Mouse (Mus musculus): ENCODE data around the gene Rspo1.

Rspo1 gene

DNA sequence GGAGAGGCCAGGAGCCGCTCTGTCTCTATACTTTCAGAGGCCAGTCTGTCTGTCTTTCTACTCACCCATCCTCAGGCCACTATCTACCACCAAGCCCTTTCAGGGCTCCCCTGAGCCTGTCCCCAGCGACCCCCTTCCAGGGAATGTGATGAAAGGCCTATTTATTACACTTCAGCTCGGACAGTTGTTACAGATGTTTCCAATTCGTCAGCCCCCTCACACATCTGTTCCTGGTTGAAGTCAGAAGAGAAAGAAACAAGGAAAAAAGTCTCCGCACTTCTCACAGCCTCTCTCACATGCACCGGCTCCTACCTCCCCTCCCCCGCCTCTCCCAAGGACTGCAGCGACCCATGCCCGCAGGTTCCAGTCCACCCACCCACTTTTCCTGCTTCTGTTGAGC is 13.9 kb upstream of the Rspo1 start:
- DNase-seq (ENCODE audit: low read depth, low spot score) = no peak

DNA sequence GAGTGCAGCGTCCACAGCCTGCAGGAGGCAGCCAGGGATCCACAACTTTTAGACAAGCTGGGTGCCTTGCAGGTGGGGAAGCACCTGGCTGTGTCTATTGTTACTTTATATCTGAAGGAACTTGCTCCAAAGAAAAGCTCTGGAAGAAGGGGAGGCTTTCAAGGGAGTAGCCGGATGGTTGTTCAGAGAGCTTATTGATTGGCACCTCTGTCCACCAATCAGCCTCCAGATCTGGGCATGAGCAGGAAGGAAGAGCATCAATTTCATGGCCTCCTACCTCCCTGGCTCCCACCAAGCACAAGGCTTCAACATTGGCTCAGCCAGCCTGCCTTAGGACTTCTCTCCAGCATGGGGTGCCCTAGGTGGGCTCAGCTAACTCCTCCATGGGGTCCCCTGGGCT is 12.9 kb upstream of the Rspo1 start:
- DNase-seq (ENCODE audit: low read depth, low spot score) = no peak

DNA sequence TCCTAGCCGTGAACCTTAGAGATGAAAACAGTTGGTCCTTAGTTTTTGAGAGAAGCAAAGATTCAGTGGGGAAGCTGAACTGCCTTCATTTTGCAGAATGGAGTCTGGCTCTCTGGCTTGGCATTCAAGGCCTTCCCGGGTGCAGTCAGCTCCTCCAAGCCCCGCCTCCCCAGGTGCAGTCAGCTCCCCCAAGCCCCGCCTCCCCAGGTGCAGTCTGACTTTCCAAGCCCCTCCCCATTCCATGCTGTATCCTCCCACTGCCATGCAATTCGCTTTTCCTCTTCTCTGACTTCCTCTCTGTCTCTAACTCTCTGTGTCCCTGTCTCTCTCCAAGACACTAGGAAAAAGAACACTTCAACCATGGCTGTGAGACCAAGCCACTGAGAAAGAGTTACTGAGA is 8.0 kb upstream of the Rspo1 start:
- DNase-seq (ENCODE audit: low read depth, low spot score) = no peak

DNA sequence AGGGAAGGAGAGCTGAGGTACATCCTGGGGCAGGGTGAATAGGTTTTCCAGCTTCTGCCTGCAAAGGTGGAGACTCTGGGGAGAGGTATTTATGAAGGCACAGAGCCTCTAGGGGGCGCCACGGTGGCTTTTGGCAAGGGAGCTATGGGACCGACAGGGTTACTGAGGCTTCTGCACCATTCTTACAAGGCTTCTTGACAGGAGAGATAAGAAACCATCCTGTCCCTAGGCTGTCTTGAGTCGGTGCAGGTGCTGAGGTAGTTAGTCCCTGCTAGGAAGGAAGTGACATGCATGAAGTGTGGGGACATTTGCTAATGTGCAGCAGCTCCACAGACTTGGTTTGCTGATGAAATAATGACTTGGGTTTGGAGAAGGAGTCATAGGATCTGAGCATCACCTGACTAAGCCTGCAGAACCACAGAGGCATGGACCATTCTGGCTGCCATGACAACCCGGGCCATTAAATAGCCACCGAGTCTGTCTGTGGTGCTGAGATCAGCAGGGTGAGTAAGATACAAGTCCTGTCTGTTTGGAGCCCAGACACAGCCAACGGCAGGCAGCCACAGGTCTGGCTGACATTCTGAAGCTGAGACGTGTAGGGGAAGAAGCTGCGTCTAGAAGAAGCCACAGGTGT is 2.2 kb upstream of the Rspo1 start:
- no peak for DNase-seq (ENCODE audit: low read depth, low spot score)

DNA sequence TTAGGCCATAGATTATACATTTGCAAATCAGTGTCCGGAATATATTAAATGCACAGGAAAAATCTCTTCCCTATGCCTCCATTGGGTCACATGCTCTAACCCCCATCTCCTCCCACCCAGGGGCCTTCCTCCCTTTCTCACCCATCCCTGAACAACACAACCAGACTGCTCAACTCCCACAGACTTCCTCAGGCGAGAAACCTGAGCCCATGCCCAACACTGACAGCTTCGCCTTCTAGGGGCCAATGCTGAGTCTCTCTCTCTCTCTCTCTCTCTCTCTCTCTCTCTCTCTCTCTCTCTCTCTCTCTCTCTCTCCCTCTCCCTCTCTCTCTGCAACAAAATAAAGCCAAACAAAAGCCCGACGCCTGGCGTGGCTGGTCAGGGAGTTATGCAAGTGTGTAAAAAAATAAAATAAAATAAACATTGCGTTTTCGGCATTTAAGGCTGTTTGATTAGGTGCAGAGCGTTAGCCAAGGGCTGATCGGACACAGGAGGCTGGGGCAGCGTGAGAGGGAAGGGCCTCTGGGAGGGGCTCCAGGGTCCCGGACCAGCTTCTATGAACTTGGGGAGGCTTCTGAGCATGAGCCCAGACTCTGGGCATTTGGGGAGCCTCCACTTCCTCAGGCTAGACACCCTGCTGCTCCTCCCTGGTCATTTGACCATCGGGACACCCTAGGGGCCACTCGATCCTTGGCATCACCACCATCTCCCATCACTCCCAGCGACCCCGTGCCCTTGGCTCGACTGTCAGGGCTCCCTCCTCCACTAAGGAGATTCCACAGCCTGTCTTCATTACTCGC is 1.2 kb upstream of the Rspo1 start:
- DNase-seq (ENCODE audit: low read depth, low spot score) = no peak

DNA sequence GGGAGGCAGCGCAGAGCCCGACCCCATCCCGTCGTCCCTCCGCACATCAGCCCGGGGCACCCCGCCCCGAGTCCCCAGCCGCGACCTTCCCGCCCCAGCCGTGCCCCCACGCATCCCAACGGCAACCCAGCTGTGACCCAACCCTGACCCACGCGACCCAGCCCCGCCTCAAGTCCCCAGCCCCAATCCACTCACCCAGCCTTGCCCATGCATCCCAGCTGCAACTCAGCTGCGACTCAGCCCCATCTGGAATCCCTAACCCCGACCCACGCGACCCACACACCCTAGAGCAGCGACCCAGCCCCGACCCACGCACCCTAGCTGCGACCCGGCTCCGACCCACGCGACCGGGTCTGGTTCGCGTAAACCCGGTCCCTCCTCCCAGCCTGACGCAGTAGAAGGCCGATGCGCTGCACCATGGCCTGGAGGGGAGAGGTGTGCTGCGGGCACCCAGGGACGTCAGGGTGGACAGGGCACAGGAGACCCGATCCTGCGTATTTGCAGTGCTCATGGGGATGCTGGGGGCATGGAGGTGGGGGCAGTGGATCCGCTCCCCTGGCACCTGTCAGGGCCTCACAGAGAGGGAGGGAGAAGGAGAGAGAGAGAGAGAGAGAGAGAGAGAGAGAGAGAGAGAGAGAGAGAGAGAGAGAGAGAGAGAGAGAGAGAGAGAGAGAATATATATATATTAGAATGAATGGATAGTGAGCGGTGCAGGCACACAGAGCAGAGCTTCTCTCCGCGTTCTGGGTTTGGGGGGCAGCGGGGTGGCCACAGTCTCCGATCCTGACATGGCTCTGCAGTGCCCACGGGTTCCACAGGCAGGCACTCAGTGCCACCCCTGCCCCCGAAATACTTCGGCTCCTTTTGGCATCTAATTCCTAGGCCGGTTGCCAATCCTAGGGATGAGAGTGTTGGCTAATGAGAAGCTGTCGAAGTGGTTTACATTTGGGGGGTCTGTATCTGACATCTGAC is 795 bp downstream of the Rspo1 start:
- no peak for DNase-seq (ENCODE audit: low read depth, low spot score)

DNA sequence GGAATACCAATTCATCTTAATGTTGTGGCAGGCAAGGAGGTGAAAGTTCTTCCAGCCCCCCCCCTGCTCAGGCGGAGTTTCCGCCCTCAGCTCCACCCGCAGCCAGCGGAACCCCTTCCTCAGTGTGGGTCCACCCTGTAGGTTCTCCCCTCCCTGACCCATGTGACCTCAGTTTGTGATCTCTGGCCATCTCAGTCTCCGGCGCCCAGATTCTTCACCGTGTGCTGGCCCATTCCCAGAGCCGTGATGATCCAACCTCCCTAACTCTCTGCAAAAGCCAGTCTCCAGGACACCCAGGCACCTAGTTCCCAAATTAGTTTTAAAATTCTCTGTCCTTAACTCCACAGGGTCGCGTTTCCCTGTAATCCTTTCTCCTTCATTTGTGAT is 1.5 kb downstream of the Rspo1 start:
- no peak for DNase-seq (ENCODE audit: low read depth, low spot score)

DNA sequence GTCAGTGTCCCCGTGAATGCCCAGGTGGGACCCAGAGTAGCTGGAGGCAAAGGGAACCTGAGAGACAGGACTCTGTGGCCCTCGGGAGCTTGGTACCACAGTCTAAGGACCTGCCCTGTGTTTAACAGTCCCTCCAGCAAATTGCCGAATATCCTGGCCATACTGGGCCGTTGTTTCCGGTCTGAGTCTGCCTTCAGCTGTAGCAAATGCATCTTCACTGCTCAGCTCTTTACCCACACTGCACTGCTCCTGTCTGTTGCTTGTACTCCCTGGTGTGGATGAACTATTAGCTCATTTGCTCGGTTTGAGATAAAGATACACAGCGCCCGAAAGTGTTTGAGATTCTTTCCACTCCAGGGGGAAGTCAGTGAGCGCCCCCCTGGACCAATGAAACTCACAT is 2.2 kb downstream of the Rspo1 start:
- no peak for DNase-seq (ENCODE audit: low read depth, low spot score)

DNA sequence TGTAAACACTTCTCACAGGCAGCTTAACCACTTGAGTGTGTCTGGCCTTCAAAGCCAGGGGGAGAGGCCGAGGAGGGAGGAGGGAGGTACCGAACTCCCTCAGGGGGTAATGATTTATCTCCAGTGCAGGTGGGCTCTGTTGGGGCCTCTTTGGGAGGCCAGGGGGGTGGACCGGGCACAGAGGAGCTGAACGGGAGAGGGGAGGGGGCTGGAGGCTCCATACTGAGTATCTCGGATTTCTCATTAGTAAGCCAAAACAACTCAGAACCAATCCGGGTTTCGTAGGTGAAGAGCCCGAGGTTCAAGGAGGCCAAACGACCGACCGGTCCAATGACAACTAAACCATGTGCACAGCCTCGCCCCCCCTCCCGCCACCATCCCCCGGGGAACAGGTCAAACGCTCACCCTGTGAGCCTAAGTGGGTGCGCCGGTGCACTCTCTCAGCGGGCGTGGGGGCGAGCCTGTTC is 3.6 kb downstream of the Rspo1 start:
- DNase-seq (ENCODE audit: low read depth, low spot score) = no peak

DNA sequence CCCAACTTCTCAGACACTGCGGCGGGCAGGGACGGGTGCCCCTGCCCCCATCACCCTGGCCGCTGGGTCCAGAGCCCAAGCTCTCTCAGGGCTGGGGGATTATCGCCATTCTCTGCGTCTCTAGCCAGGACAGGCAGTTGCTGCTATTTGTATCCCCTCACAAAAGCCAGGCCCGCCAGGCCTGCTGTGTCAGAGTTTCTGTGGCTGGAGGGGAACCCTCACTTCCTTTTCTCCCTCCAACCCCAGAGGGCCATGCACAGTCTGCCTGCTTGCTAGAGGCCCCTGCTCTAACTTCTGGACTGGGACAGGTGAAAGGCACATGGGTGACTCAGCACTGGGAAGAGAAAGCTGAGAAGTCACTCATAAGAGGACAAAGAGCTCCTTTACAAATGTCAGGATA is 4.1 kb downstream of the Rspo1 start:
- no peak for DNase-seq (ENCODE audit: low read depth, low spot score)

DNA sequence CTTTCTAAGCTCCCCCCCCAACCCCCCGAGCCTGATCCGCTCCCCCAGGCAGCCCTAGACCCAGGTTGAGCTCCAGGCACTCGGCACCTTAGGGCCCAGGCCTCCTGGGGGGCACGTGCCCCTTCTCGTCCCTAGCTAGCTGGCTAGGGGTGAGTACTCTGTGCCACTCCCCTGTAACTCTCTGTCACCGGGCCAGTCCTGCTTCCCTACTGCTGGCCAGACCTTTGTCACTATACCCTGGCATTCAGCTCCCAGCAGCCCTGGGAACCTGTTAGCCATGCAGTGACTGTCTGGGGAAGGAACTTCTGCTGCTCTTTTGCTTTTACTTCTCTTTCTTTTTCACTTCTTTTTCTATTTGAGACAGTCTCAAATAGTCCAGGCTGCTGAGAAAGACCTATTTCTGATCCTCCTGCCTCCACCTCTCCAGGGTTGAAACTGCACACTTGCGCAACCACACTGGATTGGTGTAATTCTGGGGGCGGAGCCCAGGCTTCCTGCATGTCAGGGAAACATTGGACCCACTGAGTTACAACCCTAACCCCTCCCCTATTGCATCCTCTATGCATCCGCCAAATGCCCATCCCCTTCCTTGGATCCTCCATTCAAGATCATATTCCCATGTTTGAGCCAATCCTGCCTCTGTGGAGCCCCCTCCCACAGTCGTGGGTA is 11.4 kb downstream of the Rspo1 start:
- no peak for DNase-seq (ENCODE audit: low read depth, low spot score)

DNA sequence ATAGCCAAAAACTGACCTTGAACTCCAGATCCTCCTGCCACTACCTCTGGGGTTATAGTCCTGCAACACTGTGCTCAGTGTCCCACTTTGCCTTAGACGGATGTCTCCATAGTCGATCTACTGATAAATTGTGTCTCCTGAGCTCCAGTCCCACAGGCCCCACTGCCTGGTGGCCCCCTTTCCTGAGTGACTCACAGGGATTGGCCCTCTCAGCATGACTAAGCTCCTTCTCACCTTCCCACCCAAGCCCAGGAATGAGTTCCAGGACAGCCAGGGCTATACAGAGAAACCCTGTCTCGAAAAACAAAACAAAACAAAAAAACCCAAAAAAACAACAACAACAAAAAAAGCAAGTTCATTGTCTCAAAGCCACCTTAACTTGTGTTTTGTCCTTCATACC is 13.3 kb downstream of the Rspo1 start:
- DNase-seq (ENCODE audit: low read depth, low spot score) = no peak

DNA sequence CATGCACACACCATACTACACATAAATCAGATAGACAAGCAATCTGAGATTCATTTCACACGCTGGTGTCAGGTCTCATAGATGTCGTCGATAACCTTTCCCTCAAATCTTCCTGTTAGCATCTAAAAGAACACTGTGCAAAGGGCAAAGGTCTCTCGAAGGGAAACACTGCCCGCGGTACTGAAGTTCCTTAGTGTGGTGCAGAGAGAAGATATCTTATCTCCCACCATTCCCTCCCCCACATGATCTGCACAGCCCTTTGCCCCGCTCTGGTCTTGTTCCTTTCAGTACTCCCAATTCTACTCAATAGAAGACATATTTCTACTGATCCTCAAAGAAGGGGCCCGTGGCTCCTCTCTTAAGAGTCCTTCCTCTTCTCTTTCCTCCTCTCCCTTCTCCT is 16.7 kb downstream of the Rspo1 start:
- no peak for DNase-seq (ENCODE audit: low read depth, low spot score)

DNA sequence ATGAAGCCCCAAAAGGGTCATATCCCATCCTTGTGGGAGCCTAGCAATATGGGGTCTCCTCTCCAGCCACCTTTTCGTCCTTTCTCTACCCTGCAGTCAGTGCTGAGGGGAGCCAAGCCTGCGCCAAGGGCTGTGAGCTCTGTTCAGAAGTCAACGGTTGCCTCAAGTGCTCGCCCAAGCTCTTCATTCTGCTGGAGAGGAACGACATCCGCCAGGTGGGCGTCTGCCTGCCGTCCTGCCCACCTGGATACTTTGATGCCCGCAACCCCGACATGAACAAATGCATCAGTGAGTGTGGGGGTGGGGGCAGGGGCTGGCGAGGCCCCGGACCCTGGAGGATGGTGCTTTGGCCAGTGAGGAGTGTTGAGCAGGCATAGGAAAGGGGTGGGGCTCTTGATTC is 18.7 kb downstream of the Rspo1 start:
- no peak for DNase-seq (ENCODE audit: low read depth, low spot score)

DNA sequence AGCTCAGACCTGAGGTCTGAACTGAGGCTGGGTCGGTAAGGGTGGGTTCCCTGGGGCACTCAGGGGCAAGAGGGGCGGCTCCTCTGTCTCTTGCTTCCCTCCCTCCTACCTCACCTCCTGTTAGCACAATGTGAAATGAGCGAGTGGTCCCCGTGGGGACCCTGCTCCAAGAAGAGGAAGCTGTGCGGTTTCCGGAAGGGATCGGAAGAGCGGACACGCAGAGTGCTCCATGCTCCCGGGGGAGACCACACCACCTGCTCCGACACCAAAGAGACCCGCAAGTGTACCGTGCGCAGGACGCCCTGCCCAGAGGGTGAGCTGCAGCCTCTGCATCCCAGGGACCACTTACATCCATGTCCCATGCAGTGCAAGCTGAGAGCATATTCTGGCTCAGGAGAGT is 21.2 kb downstream of the Rspo1 start:
- no peak for DNase-seq (ENCODE audit: low read depth, low spot score)

DNA sequence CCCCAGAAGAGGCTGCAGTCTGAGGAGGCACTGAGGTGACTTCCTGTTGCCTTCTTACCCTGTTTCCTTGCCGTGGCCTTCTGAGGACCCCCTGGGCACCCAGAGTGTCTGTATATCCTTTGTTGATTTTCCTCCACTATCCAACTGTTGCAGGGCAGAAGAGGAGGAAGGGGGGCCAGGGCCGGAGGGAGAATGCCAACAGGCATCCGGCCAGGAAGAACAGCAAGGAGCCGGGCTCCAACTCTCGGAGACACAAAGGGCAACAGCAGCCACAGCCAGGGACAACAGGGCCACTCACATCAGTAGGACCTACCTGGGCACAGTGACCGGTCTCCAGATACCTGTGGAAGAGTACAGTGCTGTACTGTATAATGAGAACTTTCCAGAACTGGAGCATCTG is 22.0 kb downstream of the Rspo1 start:
- DNase-seq (ENCODE audit: low read depth, low spot score) = no peak

DNA sequence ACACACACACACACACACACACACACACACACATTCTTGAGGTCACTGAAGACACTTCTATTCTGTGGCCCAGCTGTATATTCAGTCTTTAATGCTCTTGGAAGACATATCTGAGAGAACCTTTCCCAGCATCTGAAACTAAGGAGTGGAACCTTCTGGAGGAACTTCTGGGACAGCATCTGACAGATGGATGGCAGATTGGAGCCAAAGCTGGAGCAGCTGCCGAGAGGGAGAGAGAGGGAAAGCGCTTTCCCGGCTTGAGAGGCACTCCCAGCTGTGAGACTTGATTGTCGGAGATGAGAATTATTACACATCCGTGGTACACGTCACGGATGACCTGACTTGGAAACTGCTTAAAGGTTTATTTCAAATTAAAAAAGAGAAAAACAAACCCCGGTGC is 22.5 kb downstream of the Rspo1 start:
- DNase-seq (ENCODE audit: low read depth, low spot score) = no peak

DNA sequence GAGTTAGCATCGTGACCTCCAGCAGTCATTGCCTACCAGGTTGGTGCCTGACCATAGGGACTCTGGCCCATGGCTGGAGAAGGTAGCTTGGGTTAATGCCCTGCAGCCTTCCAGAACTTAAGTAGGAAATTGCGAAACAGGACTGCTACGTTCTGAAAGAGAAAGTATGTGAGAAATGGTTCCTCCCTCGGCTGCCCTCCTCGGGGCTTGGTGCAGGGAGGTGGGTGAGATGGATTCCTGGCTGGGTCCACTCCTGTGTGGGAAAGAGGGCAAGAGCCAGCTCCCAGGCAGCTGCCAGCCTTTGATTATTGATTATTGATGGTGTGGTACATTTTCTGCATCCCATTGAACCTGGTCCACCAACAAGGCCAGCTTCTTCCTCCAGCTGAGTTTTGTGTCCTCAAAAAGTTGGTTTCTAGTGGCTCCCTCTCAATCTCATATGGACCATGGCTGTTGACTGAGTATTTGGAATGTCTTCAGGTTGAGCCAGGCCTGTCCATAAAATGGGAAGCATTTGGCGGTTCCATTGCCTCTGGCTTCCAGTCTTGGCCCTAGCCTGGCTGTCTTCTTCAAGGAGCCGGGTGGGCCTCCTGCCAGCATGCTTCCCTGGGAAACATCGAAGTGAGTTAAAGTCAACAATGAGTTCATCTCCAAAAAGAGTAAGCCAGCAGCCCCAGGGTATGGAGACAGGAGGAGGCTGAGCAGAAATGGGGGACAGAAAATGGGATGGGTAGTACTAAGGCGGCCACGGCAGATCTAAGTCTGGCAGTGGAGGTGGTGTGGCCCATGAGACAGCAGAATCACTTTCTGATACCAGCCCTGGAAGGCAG is 29.8 kb downstream of the Rspo1 start, which contains the start of gene Gnl2:
TSS of gene Gnl2 (plus strand) at position 780 of the 830 bp plus-strand sequence.
- DNase-seq (ENCODE audit: low read depth, low spot score) = no peak

DNA sequence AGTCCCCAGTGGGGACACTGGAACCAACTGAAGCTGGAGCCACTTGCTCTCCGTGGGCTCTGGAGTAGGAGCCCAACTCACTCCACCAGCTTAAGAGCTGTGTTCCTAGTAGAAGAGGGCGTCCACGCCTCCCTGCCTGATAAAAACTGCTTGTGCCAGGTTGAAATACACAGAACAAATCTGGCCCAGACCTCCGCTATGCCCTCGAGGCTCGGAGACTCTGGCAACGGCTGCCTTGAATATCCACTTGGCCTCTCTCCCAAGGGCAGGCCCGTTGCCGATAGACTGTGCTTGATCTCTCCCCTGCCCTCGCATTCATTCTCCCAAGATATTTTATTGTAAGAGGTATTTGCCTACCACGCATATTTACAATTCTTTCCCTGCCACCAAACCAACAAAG is 31.2 kb downstream of the Rspo1 start:
- DNase-seq (ENCODE audit: low read depth, low spot score) = no peak

DNA sequence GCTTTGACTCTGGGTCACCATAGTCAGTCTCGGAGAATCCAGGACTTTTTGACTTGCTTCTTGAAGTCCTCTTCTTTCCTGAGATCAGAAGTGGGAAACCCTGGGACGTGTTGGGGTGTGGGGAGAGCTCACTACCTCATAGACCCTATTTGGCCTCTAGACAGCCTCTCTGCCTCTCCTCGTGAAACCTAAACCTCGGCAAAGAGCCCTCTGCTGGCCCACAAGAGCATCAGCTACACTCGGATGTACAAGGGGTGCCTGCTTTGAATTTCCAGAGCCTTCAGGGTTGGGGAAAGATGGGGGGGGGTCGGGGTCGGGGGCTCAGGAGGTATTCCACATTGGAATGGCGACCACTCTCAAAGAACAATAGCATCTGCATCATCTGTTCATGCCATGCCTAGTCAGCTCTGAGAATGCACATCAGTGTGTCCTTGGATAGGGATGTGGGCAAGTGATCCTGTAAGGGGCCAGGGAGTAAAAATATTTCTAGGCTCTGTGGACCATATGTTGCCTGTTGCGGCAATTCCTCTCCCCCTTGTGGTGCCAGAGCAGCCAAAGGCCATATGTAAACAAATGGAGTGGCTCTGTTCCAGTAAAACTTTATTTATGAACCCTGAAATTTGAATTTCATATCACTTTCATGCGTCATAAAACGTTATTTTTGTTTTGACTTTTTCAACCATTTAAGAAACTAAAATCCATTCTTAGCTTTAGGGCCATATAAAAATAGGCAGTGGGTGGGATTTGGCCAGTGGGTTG is 34.7 kb downstream of the Rspo1 start:
- DNase-seq (ENCODE audit: low read depth, low spot score) = no peak
